Mouse (Mus musculus): ENCODE results near the gene Cd300lb.
A peak's percentile ranks its signal among the peaks of the same experiment; 100 is the strongest.

Cd300lb gene

DNA sequence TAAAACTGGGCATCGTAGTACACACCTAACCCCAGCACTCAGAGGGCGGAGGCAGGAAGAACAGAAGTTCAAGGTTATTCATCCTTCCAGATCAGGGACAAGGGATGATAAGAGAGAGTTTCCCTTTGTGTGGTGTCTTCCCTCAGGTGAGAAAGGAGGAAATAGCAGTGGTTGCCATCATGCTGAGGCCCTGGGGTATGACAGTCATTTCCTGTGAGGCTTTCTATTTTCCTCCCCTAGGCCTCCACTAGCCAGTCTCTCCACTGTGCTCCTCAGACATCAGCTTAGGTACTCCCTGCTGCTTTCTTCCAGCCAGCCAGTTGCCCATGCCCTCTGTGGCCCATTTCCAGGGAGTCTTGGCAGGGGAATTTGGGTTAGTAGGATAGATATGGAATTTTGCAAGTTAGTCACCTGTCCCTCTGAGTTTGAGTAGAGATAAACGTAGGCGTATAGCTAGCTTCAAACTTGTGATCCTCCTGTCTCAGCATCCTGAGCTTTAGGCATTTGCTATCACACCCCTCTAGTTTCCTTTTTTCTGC lies 50.9 kb downstream of the Cd300lb start:
- peak in 1 of 2 experiments; percentile 45 for DNase-seq

DNA sequence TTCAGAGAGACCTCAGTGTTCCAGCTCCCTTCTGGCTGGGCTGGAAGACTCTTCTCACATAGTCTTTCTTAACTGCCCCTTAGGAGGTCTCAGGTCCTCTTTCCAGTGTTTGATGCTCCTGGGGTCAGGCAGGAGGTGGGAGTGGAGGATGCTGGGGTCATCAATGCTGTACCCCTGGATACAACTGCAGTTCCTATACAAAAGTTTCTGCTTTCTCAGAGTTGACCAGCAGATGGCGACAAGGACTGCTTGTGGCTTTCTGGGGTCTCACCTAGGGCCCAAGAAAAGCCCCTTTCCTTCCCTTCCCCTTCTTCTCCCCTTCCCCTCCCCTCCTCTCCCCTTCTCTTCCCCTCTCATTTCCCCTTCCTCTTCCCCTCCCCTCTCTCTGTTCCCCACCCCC lies 53.6 kb downstream of the Cd300lb start:
- DNase-seq: peak; percentile 75 to 82

DNA sequence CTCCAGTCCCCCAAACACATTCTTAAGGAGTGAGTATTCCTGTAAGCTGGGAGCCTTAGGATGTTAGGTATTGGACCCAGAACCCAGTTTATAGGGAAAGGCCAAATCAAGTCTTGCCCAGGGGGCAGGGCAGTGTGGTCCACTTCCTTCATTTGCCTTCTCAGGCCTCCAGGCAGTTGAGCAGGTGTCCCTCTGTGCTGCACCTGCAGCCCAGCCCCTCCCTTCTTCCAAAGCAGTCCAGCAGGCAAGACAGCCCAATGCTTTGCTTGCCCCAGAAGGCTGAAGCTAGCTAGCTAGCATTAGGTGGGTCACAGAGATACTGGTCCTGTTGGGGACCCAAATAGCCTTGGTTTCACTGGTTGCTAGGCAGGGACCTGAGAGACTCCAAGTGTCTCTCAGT lies 54.0 kb downstream of the Cd300lb start:
- no peak for DNase-seq

DNA sequence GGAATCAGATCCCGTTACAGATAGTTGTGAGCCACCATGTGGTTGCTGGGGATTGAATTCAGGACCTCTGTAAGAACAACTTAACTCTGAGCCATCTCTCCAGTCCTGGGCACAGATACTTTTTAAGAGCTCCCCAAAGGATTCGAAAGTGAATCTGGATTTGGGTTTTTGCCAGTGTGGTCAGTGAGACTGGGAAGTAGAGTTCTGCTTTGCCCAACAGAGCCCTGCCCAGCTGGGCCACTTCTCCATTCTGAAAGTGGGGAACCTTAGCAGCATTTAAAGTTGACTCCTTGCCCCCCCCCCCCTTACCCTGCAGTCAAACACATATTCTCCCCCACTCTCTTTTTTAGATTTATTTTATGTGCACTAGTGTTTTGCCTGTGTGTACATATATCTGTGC lies 54.5 kb downstream of the Cd300lb start:
- no peak for DNase-seq

DNA sequence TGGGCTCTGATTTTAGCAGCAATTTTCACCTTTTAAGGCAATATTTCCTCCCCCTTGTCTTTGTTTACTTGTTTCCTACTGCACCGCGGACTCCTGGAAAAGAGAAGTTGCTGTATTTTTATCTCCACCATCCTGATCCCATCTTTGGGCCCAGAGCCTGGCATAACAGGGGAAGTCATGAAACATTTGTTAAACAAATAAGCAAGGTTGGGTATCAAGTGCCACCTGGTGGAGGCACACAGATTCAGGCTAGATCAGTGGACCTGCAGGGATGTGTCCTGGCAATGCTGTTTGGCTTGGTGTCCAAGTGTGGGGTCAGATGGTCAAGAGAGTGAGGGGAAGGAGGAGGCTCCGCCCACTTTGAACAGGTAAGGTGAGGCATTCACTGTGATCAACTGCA lies 57.0 kb downstream of the Cd300lb start:
- DNase-seq: peak; percentile 85 to 86

DNA sequence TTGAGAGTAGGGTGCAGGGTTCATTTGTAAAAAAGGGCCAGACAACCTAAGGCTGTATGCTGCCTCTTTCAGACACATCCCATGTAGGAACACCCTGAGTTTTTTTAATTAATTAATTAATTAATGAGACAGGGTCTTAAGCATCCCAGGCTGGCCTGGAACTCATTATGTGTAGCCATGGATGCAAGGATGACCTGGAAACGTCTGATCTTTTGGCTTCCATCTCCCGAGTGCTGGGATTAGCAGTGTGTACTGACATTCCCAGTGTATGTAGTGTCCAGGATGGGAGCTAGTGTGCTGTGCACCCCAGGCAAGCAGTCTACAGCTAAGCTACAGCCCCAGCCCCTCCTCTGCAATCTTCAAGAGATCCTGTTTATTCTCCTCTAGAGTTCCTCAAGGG lies 57.6 kb downstream of the Cd300lb start:
- peak in 1 of 2 experiments; percentile 11 for DNase-seq

DNA sequence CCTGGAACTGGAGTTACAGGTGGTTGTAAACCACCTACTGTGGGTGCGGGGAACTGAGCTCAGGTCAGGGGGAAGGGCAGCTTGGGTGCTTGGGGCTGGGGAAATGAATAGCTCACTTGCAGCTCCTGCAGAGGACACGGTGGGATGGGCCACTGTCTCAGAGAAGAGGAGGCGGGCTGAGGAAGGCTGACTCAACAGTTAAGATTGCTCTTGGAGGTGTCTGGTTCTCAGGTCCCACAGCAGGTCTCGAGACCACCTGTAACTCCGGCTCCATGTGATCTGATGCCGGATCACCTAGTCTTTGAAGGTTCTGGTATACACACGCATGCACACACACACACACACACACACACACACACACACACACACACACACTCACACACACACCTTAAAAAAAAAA lies 58.0 kb downstream of the Cd300lb start:
- DNase-seq: peak in 1 of 2 experiments; percentile 12

DNA sequence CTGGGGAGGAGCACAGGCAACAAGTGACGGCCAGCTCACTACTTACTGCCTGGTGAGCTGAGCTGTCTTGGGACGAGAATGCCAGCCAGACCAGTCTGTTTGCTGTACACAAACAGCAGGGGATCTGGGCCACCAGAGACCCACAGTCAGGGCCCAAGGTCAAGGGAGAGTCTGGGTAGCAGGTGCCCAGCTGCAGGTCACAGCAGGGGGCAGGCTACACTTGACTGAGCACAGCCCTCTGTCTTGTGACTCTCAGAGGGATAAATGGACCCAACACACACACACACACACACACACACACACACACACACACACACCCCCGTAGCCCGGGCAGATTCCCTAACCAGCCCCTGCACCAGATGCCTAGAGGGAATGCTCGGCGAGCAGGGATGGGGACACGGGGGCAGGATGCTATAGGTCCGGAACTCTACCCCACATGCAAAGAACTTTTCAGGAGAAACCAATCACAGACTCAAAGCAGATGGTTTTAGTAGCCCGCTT lies 58.8 kb downstream of the Cd300lb start:
- peak; percentile 50 to 51 for DNase-seq

DNA sequence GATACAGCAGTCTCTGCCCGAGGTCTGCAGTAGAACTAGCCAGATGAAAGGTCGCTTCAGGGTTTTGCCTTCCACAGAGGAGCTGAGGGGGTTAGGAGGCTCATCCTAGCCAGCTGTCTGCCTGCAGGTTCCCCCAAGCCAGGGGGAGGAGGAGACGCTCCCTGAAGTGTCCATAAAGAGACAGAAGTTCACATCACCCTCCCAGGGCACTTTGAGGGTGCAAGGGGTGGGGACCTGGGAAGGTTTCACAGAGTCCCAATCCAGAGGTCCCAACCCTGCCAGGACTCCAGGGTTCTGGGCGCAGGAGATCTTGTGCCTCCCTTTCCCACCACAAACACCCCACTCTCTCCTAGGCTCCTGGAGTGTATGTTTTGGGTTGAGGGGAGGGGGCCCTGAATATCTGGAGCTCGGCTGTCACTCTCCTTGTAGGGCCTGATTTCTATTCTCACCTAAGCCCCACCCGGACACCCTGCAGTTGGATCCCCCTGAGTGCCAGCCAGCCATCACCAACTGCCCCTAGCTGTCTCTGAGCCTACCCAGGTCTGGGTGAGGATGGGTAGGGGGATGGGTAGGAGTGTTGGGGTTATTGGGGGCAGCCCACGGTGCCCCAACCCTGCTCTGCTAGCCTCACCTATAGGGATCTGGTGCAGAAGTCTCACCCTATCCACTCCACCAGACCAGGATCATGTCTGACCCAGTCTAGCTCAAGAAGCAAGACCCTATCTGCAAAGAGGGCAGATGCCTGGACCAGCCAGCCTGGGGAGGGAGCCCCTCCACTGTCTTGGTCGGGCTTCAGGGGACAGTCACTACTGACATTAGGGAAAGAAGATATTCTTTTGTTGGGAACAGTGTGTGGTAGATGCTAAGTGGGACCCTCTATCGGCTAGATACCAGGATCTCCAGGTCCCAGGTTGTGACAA lies 59.7 kb downstream of the Cd300lb start:
- DNase-seq: peak in 1 of 2 experiments; percentile 20

DNA sequence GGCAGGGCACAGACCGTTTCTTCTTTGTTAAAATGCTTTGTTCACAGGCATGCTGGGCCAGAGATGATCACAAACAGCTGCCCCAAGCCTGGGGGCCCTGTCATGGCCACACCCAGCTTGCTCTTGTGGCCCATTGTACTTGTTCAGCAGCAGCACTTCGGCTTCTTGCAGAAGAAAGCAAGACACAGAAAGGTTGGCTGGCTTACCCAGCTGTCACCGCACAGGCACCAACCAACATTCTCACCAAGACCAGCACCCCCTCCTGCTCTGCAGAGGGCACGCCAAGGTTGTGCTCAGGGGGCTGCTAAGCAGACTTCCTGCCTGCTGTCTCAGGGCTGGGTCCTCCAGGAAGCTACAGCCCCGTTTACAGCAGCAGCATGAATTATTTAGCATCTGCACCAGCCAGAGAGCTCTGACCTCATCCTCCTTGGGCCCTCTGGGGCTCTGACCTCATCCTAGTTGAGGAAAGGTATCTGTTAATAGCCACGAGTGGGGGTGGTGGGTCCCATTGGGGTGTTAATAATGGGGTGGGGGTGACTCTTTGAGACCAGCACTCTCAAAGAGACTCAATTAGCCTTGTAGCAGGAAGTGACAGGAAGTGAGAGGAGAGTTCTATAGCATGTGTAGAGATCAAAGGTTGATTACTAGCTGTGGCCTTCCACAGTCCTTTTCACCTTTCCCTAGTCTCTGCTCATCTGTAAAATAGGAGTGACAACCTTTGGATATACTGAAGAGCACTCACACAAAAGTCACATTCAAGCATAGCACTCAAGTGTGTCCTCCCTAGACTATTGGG lies 61.0 kb downstream of the Cd300lb start:
- DNase-seq: no peak
